Mouse (Mus musculus): ENCODE data around the gene Pdgfd.
"Not testable (repeated sequence)": the region's sequence is repeated elsewhere in the genome, so short reads cannot be mapped to it uniquely, and the experiment has no call there.

Gene Pdgfd

DNA sequence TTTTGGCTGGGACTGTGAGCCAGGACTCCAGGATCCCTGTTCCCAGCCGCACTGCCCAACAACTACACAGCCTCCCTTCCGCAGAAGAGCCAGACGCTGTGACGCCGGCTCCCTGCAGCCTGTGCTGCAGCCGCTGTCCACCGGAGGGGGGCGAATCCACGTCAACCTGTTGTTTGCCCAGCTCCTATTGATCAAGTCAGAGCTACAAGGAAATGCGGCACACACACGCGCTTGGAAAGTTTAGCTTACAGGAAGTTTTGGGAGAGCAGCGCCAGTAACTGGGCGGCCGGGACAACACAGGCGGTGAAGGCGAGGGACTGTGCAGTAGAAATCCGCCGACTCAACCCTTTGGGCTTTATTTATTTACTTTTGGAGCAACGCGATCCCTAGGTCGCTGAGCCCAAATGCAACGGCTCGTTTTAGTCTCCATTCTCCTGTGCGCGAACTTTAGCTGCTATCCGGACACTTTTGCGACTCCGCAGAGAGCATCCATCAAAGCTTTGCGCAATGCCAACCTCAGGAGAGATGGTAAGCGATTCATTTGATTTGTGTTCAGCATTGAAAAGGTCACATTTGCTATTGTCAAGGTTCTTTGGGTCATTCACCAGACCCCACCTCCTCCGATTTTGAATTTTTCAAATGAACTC lies at the start of gene Pdgfd:
Pdgfd (plus strand) TSS at position 194 of the 647 bp plus-strand sequence.
- DNase-seq: peak; percentile 5

DNA sequence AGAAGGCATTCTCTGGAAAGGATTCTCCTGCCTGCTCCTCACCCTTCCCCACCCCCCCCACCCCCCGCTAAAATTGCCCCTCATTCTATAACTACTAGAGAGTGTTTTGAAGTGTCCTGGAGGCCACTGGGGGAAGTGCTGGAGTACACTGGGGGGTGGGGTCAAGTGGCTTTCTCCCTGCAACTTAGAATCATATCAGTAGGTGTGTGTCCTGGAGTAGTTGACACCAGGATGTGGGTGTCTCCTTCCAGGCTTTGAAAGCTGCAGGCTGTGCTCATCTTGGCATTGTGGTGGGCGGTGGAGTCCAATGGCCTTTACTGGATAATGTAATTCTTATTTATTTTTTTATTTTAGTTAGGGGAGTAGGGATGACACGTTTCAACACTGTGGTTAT lies 651 bp downstream of the Pdgfd start:
- no peak for DNase-seq

DNA sequence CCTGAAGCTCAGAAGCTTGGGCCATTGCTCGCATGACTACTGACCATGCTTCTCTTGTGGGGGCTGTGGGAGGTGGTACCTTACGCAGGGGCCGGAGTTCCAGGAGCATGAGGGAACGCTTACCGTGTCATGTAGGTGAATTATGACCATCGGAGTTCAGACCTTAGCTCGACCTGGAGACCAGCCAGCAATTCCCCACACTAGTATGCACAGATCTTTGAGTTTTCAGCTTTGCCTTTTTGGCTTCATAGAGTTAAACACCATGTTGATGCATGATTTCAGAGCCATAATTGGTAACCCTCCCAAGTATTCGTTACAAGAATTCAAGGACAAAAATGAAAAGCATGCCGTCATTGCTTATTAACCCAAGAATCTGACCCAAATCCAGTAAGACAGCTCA lies 2.6 kb downstream of the Pdgfd start:
- DNase-seq: no peak

DNA sequence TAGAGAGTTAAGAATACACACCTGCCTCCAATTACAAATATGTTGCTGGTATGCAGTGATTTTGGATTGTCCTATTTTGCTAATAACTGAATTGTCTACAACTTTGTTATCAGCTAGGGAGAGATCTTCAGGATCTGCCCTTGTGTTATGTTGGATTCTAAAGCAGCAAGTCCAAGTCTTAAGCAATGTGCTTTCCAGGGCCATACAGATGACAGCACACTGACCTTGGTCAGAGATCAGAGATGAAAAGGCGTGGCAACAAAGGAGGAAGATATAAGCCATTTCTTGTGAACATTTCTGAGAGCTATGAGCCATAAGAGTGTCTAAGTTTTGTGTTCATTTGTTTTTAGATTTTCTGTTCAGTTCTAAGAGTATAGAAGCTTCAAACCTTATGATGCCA lies 4.9 kb downstream of the Pdgfd start:
- DNase-seq: no peak

DNA sequence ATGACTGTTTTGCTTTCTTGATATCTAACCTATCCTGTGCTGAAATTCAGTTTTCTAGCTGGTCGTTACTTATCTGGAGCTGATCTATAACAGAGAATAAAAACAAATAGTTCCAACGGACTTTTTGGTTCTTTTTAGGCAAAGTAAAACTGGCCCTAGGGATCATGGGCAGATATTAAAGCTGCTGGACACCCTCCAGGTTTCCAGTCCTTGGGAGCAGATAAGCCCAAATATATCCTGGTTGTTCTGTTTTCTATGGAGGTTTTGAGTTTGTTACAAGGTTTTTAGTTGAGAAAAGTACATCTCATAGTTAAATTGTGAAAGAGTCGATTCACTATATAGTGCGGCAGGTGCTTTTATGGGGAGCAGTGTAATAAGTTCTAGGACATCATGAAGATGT lies 7.3 kb downstream of the Pdgfd start:
- no peak for DNase-seq

DNA sequence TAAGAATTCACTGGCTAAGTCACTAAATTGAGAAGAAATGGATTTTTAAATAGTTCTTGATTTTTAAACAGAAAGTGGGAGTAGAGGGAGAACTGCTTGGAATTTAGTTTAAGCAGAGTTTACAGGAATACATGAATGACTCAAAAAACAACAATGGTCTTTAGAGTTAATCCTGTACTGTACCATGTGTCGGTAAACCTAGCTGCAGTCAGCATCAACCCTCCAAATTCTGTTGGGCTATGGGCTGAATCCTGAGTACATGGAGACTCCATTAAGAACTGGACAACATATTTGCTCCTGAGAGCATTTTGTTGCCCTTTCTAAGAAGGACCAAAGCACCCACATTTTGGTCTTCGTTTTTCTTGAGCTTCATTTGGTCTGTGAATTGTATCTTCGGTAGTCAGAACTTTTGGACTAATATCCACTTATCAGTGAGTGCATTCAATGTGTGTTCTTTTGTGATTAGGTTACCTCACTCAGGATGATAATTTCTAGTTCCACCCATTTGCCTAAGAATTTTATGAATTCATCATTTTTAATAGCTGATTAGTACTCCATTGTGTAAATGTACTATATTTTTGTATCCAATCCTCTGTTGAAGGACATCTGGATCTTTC lies 14.0 kb downstream of the Pdgfd start:
- no peak for DNase-seq

DNA sequence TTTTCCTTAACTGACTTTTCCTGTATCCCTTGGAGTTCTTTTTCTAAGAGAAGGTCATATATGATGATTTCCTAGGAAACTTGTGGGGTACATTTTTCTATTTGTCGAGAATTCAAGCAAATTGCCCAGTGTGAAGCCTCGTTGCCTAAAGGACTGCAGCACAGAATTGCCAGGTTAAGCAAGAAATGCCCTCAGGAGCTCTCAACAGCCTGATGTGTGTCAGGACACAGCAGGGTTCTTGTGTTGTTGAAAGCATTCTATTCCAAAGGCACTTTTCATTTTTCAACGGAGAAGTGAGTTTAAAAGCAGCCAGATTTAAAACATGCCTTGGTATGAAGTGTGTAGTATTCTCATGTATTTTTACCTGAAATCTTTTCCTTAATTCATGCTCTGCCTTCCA lies 19.6 kb downstream of the Pdgfd start:
- peak in 1 of 2 experiments; percentile 6 for DNase-seq

DNA sequence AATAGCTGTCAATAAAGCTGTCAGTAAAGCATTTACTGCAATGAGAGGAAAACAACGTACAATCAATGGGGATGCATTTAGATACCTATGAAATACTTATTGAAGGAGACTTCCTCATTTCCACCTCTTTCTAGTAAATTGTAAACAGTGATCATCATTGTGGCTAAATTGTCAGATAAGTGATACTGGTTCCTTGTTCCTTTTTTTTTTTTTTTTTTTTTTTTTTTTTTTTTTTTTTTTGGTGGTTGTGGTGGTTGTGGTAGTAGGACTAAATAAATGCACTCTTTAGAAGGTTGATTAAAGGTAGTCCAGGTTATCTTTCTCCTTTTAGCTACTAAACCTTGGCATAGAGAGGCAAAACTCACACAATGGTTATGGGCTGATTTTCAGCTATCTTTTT lies 25.0 kb downstream of the Pdgfd start:
- no peak for DNase-seq

DNA sequence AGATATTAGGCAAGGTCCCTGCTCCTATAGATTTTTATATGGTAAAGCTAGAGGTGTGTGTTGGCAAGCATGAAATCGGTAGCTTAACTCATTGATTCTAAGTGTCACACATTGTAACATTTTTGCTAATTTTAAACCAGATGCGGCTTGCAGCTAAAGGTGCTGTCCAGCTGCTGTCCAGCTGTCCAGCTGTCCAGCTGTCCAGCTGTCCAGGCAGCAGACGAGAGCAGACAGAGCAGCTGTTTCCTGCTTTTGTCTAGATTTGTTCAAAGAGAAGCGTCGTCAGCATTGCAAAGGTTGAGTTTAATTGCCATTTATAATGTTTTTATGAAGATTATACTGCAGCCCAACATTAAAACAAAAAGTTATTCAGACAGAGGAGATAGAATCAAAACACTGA lies 44.5 kb downstream of the Pdgfd start:
- no peak for DNase-seq

DNA sequence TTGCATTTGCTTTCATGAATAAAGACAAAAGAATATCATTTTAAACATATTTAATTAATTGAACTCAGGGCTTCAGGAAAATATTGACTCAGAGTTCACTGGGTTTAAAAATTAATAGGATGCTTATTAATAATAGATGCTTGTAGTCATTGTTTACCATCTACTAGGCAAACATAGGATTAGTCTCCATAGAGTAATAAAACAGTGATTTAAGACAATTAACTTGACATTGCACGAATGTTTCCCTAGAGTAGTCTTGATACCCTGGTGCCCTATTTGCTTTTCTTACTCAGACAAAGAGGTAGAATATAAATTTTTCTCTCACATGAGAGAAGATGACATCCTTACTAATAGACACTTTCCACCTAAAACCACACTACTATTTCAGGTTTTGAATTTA lies 49.1 kb downstream of the Pdgfd start:
- no peak for DNase-seq

DNA sequence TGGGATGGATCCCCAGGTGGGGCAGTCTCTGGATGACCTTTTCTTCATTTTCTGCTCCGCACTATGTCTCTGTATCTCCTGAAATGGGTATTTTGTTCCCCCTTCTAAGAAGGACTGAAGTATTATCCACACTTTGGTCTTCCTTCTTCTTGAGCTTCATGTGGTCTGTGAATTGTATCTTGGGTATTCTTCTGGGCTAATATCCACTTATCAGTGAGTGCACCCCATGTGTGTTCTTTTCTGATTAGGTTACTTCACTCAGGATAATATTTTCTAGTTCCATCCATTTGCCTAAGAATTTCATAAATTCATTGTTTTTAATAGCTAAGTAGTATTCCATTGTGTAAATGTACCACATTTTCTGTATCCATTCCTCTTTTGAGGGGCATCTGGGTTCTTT lies 67.6 kb downstream of the Pdgfd start:
- DNase-seq: not testable (repeated sequence)

DNA sequence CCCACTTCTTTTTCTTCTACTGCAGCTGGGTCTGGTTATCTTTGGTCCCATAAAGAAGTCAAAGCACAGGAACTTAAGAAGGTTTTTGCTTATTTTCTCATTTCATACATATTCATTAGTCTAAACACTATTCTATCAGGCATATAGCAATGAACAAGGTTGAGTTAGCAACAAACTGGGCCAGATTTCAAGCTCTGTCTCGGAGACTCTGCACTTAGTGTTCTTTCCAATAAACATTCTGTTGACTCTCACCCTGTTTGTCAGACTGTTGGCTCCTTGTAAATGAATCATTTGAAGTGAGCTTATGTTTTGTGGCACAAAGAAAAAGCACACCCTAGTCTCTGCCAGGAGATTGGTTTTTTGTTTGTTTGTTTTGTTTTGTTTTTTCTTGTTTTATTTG lies 81.9 kb downstream of the Pdgfd start:
- DNase-seq: peak in 1 of 2 experiments; percentile 1

DNA sequence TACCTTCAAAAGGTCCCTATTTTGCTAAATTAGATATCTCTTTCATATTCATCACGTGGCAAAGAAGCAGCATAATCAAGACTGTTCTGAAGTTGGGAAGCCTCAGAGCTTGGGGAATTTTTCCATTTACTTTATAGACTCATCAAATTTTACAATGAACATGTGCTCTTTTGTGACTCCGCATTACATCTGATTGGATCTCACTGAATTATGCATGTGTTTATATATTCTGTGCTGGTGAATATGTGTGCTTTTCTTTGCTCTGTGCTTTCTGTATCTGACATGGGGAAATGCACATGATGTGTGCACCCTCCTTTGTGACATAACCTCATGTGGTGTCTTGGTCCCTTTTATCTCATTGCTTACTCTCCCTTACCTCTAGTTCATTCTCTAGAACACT lies 83.6 kb downstream of the Pdgfd start:
- no peak for DNase-seq

DNA sequence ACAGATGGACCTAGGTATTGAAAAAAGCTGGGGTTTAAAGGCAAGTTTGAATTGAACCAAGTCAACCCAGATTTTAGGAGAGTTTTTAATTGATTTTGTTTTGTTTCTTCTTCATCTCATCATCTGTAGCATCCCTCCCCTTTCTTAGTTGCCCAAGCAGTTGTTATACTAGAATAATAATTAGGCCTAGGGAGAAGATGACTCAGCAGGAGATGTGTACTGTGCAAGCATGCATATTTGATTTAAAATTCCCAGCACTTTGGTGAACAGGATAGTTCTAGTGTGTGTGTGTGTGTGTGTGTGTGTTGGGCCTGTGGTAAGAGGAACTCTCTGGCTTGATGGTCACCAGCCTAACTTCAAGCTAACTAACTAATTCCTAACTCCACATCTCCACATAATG lies 88.7 kb downstream of the Pdgfd start:
- no peak for DNase-seq

DNA sequence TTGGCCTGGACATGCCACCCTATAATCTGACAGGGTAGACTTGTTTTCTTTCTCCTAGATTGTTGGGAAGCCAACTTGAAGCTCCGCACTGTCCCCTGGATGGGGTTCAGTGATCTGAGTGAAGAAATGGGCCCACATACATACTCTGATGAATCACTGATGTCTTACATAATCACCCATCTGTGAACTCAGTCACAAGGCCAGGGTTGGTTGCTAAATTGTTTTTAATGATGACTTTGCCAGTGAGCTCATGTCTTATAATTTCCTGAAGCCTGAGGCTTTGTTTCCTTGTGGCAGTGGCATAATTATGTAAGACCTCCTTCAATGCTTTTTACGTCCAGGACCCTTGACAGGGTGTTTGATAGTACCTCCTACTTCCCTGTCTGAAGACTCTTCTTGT lies 96.4 kb downstream of the Pdgfd start:
- no peak for DNase-seq

DNA sequence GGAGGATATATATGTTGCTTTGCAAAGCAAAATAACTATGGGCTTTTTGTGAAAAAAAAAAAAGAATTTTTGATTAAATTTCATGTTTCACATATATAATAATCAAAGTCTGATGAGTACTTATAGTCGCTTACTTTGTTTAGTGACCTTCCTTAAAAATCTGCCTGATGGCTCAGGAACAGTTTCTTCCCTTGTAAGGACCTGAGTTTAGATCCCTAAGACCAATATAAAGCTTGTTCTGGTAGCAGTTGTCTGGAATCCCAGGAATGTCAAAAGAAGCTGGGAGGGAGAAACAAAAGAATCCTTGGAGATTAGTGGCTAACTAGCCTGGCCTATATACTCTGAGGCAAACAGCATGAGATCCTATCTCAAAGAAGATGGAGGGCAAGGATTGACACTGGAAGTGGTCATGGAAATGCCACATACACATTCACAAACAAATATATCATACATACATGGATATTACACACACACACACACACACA lies 101.5 kb downstream of the Pdgfd start, which contains the start of gene Ddi1:
Ddi1 (minus strand) TSS at position 51 of the 485 bp plus-strand sequence.
- no peak for DNase-seq

DNA sequence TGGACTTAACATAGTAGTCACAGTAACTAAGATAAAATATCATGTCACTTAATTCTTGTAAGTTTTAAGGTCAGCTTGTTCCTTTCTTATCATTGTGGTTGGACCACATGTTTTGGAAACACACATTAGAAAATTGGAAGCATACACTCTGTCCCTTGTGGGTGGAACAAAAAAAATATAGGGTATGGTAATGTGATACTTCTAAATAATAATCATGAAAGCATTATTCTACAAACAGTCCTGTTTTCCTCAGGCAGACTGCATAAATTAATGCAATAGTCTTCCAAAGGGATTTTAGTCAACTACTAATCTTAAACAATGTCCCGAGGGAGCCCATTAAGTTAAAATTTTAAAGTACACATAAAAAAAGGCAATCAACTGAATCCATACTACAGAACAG lies 108.0 kb downstream of the Pdgfd start:
- DNase-seq: no peak

DNA sequence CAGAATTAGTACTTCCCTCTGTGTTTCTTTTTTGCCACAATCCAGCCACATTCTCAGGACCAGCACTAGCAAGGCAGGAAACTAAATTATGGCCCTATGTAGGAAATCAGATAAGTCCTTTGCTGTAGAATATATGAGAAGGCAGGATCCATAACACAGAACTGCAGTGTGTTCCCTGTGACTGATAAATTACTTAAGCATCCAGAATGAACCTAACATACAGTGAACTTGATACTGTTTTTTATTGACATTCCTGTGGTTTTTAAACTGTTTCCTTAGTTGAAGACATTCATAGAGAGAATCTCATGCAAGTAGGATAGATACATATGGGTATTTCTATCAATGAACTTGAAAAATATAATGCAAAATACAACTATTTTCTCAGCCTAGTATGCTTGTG lies 109.1 kb downstream of the Pdgfd start:
- no peak for DNase-seq

DNA sequence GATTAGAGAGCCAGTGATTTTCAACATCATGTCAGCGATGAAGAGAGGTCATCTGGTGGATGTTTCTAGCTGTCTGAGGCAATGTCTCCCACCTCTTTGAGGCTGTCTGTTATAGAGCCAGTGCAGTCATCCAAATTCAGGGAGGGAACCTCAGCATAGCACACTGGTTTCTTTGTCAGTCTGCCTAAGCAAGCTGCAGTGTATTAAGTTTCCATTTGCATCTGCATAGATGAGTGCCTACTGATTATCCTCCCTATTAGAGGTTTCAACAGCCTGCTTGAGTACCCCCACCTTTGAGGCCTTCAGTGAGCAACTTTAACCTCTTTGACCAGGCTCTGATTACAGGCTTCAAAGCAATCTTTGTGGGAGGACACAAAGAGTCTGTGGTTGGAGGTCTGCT lies 118.4 kb downstream of the Pdgfd start:
- DNase-seq: no peak

DNA sequence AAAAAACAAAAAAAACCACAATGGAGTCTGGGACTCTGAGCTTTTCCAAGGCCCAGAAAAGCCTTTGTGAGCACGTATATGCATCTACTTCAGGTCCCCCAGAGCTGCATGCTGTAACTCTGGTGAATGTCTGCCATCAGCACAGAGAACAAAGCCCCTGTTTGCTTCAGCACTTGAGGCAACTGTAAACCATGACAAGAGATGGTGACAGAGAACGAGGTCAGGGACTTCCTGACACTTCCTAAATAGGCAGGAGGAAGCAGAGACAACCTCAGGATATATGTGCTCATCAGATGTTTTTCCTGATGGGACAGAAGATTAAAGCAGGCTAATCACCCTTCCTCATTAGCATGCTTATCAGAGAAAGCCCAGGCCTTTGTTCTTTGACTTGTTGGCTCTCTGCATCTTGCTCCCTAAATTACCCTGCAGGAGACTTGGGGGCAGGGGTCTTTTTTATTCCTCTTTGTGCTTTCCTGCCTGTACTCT lies 120.9 kb downstream of the Pdgfd start:
- DNase-seq: no peak

DNA sequence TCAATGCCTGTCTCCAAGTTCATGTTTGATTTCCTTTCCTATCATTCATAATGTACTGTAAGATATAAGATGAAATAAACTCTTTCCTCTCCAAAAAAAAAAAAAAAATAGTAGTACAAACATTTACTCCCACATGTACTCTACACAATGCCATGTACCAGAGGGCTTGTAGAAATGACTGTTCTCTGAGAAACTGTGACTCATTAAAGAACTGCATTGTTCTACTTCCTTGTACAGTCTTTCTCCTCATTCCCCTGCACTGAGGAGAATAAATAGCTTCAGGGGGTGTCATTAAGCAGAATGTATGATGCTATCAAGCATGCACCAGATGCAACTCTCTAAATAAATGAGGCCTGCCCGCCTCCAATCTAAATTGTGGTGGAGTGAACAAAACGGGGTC lies 130.2 kb downstream of the Pdgfd start:
- no peak for DNase-seq

DNA sequence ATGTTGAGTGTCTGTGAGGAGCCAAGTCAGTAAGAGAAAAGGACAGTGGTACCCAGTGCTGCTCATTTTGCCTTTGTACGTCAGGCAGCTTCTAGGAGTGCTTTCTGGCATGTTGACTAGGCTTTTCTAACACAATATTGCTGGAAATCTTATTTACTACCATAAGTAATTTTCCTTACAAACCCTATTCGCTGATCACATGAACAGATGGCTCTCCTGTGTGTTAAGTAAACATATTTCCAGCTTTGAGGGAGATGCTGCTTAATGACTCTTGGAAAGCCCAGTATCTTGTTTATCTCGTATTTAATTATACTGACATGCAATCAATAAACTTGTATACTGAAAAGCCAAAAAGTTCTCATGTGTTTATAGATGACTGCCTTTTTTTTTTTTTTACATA lies 133.7 kb downstream of the Pdgfd start:
- DNase-seq: no peak

DNA sequence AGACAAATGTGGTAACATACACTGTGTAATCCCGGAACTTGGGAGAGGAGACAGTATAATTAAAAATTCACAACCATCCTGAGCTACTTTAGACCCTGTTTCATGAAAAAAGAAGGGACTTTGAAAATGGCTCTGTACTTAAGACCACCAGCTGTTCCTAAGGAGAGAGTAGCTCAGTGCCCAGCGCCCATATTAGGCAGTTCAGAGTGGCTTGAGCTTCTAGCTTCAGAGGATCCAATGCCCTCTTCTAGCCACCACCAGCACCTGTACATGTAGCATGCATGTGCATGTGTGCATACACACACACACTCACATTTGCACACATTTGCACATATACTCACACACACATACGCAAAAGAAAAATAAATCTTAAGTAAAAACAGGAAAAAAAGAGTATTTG lies 136.2 kb downstream of the Pdgfd start:
- DNase-seq: no peak

DNA sequence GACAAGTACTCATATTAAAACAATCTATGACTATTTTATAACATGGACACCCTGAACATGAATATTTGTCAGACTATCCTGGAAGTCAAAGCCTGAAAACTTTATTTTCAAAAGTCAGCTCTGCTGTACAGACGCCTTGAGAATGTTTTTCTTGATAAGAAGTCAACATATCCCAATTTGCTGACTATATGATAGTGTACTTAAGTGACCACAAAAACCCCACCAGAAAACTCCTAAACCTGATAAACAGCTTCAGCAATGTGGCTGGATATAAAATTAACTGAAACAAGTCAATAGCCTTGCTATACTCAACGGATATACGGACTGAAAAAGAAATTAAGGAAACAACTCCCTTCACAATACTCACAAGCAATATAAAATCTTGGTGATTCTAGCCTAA lies 137.5 kb downstream of the Pdgfd start:
- DNase-seq: no peak

DNA sequence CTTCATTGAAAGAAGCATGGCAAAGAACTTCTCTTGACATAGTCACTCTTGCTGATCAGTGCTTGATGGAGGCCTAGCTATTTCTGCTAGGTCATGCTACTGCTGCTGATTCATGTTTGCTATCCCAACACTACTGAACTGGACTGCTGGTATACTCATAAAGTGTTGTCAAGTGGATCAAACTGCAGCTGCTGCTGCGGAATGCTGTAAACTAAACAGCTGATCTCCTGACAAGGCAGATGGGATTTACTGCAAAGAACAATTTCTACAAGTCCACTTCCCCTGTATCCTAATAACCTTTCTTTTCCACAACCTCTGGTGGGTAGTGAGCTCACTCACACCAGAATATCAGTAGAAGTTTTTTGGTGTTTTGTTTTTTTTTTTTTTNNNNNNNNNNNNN lies 148.7 kb downstream of the Pdgfd start:
- DNase-seq: no peak

All from cerebellum, adult 18-20 months (tissue).